Mouse (Mus musculus) lung, postnatal 0 days (tissue): ENCODE results near the gene Tmem205.

Experiments used
- CTCF ChIP-seq: IDR thresholded peaks from 2 replicates; pipeline ENCODE4 v1.5.1; 2016; ENCODE audit warnings: antibody characterized with exemption, mild to moderate bottlenecking
- EP300 ChIP-seq: IDR thresholded peaks from 2 replicates; pipeline ENCODE4 v1.6.1; 2016; ENCODE audit warnings: antibody characterized with exemption, mild to moderate bottlenecking, control low read depth

DNA sequence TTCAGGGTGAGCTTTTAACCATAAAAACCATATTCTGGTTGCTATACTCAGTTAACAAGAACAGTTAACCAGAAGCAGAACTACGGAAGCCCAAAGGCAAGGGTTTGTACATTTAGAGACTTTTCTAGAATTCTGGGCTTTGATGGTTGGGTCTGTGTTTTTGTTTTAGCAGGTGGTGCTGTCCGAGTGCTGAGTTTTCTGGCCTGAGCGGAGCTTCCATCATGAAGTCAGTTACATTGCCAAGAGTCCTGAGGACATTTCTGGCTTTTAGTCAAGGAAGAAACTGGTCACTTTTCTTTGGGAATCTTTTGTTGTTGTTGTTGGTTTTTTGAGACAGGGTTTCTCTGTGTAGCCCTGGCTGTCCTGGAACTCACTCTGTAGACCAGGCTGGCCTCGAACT lies 23.3 kb downstream of the Tmem205 start:
- TF ChIP-seq EP300 (no peak), CTCF (no peak)
